Mouse (Mus musculus): ENCODE results near the gene Dennd6a. TPM values are rescaled to one million over a fixed set of nuclear protein-coding genes. Genes with fewer than 3 reads are reported as not detected.

The Dennd6a gene
- polyA plus RNA-seq, 1 experiment from 2014 or later, result 42.3 TPM

DNA sequence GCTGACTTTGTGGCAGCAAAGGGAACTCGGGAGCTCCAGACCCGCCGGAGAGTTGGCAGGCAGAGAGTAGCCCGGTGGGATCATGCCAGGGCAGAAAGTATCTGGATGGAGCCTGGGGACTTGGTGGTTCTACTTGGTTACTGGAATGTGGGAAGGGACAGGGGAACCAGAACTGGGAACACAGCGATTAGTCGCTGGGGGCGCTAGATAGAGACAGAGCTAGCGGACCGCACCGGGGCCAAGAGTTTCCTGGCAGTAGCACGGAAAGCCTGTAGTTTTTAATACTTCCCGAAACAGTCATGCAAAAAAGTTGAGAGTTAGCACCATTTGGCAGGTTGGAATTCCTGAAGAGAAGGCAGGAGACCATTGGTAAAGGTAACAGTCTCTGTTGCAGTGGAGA is 101.7 kb downstream of the Dennd6a start:
- 20% methylated on average over 12 of the region's 12 CpGs for WGBS
- Histone ChIP-seq H3K4me1 (ENCODE audit: control insufficient read depth, insufficient read depth, low read length) (no peaks in the 10 kb centered on the region), H3K27me3 (ENCODE audit: control insufficient read depth, insufficient read depth, low read length) (no peaks in the 10 kb centered on the region), H3K27ac (replicated peaks; ENCODE audit: low read depth, low read length) (no peak overlapping the region), H3K9me3 (ENCODE audit: control insufficient read depth, low read length) (no peaks in the 10 kb centered on the region), H3K4me3 (ENCODE audit: low read depth, low read length) (no peak overlapping the region), H3K9ac (ENCODE audit: low read length) (no peak overlapping the region), H3K4me2 (ENCODE audit: low read depth, severe bottlenecking) (no peak overlapping the region), H3K36me3 (ENCODE audit: control insufficient read depth, insufficient read depth, low read length) (no peaks in the 10 kb centered on the region)
- ATAC-seq (ENCODE audit: insufficient number of reproducible peaks, low FRiP score, low TSS enrichment, low read depth) (no peak), DNase-seq (ENCODE audit: low spot score) (peak; percentile 47)

DNA sequence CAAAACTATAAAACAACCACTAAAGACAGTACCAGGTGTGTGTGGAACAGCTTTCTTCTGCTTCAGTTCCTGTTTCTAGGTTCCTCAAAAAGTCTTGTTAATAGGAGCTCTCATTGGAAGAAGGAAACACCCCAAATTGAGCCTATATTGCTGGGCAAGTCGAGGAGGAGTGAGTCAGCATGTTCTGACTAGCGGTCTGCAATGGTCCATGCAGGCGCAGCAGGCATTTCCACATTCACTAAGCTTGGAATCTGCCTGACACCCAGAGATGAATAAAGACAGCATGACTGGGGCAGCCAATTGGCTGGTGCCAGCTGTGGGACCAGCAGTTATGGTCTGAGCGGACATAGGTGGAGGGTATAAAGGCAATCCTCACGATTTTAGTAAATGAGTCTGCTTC is 102.1 kb downstream of the Dennd6a start:
- Histone ChIP-seq H3K27me3 (ENCODE audit: control insufficient read depth, insufficient read depth, low read length) (no peaks in the 10 kb centered on the region), H3K4me2 (ENCODE audit: low read depth, severe bottlenecking) (no peak overlapping the region), H3K9ac (ENCODE audit: low read length) (no peak overlapping the region), H3K27ac (replicated peaks; ENCODE audit: low read depth, low read length) (no peak overlapping the region), H3K4me1 (ENCODE audit: control insufficient read depth, insufficient read depth, low read length) (no peaks in the 10 kb centered on the region), H3K36me3 (ENCODE audit: control insufficient read depth, insufficient read depth, low read length) (no peaks in the 10 kb centered on the region), H3K9me3 (ENCODE audit: control insufficient read depth, low read length) (no peaks in the 10 kb centered on the region), H3K4me3 (ENCODE audit: low read depth, low read length) (no peak overlapping the region)
- no peak for DNase-seq (ENCODE audit: low spot score)
- ATAC-seq (ENCODE audit: insufficient number of reproducible peaks, low FRiP score, low TSS enrichment, low read depth), result no peak
- 80% methylated on average over 5 of the region's 5 CpGs for WGBS

Small RNA genes within 50 kb of the gene (microRNA-seq; reads per million reads assigned to microRNA genes)
- gene Mir7672, result 0.92 reads per million

Other genes with a start within 250 kb of the Dennd6a start
- 21.2 and 22.0 TPM in 2 replicates for gene Slmap, start 38.9 kb upstream of the Dennd6a start, polyA plus RNA-seq (2014; fragmentation: Nextera tagmentation; extraction: Ambion mirVana)
- 581 and 585 TPM in 2 replicates for gene Arf4, start 64.2 kb downstream of the Dennd6a start, polyA plus RNA-seq (2014; fragmentation: Nextera tagmentation; extraction: Ambion mirVana)
- 12.7 and 13.5 TPM in 2 replicates for gene Pde12, start 96.0 kb downstream of the Dennd6a start, polyA plus RNA-seq (2014; fragmentation: Nextera tagmentation; extraction: Ambion mirVana)
- not detected in 2 replicates for gene Dnah12, start 119.4 kb downstream of the Dennd6a start, polyA plus RNA-seq (2014; fragmentation: Nextera tagmentation; extraction: Ambion mirVana)

Data from limb, embryonic 11.5 days (tissue).